Mouse (Mus musculus): ENCODE results near the gene Mertk. TPM values are rescaled to one million over a fixed set of nuclear protein-coding genes. Genes with fewer than 3 reads are reported as not detected.

Mertk gene
- total RNA-seq, 1 experiment from 2014 or later, result 0.41 TPM

DNA sequence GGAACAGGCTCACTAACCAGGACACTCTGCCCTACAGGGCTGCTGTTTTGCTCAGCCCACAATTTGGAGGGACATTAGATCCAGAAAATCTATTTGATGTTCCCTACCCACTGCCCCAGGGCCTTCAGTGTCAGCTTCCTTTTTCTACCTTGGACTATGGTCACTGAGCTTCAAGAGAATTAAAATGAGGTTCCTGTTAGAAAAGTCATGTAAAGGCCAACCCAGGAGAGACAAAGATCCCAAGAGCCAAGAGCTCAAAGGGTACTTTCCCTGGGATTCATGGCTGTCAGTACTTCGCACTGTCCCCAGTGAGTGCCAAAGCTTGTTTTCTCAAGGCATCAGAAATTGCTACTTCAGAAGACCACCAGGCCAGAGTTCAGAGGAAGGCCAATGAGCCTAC is 17.2 kb downstream of the Mertk start:
- ATAC-seq (replicated peaks; ENCODE audit: low read depth, poor library complexity, severe bottlenecking), result no peak

DNA sequence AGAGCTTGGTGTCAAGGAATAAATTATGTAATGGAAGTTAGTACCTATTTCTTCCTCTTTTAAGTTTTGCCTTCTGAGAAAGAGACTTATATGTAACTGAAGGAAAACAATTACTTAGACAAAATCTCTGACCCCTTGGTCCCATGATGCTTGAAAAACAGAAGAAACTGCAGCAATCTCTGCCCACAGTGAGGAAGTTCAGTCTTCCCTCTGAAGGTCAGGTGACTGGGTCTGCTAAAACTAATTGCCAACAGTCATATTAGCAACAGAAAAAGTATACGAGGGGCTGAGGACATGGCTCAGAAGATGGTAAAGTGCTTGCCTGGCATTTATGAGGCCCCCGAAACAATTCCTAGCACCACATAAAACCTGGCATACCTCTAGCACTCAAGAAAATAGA is 20.6 kb downstream of the Mertk start:
- no peak for ATAC-seq (replicated peaks; ENCODE audit: low read depth, poor library complexity, severe bottlenecking)

GRCm38 (mm10) chr2:128722106-128722710 is 23.5 kb downstream of the Mertk start:
- ATAC-seq (replicated peaks; ENCODE audit: low read depth, poor library complexity, severe bottlenecking), result no peak

GRCm38 (mm10) chr2:128726067-128726466 is 27.3 kb downstream of the Mertk start:
- ATAC-seq (replicated peaks; ENCODE audit: low read depth, poor library complexity, severe bottlenecking), result no peak

DNA sequence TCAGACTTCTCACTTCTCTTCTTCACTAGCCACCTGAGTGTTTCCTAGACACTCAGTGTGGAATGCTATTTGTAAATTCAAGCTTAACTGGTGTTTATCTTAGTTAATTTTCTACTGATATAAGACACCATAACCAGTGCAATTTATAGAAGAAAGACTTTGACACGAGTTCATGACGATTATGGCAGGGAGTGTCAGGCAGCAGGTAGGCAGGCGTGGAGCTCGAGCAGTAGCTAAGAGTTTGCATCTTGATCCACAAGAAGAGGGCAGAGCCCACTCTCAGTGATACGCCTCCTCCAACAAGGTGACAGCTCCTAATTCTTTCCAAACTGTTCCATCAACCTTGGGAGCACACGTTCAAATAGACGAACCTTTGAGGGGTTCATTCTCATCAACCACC is 27.9 kb downstream of the Mertk start:
- ATAC-seq (replicated peaks; ENCODE audit: low read depth, poor library complexity, severe bottlenecking), result no peak

DNA sequence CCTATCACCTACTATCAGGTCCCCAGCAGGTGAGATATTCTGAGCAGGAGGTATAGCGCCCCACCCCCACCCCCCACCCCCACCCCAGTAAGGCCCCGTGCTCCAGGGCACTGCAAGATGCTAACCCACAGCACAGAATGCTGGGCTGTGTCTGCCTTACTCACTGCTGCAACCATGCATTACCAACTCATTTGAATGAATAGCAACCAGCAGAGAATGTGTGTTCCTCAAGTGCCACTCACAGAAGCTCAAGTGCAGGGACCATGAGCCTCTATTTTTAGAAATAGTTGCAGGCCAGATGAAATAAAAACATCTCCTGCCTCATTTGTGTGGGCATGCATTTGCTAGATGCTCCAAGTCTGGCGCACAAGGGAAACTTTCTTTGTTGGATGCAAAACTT is 28.8 kb downstream of the Mertk start:
- no peak for ATAC-seq (replicated peaks; ENCODE audit: low read depth, poor library complexity, severe bottlenecking)

DNA sequence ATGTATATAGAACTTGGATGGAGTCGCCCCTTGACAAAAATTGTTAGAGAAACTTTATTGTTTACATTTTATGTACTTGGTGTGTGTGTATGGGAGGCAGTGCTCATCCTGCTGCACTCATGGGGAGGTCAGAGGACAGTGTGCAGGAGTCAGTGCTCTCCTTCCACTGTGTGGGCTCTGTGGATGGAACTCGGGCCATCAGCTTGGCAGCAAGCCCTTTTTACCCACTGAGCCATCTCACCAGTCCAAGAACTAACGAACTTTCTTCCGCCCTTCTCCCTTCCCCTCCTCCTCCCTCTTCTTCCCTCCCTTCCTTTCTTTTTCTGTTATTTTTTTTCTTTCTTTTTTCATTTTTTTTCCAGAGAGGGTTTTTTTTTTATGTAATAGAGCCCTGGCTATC is 29.3 kb downstream of the Mertk start:
- no peak for ATAC-seq (replicated peaks; ENCODE audit: low read depth, poor library complexity, severe bottlenecking)

DNA sequence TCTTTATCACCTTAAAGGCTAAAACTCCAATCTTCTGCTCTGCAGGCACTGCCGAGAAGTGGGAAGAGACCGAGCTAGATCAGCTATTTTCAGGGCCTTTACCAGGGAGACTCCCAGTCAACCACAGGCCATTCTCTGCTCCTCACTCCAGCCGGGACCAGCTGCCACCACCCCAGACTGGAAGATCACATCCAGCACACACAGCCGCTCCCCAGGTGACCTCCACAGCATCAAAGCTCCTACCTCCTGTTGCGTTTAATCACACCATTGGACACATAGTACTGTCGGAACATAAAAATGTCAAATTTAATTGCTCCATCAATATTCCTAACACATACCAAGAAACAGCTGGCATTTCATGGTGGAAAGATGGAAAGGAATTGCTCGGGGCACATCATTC is 30.4 kb downstream of the Mertk start:
- ATAC-seq (replicated peaks; ENCODE audit: low read depth, poor library complexity, severe bottlenecking), result no peak

DNA sequence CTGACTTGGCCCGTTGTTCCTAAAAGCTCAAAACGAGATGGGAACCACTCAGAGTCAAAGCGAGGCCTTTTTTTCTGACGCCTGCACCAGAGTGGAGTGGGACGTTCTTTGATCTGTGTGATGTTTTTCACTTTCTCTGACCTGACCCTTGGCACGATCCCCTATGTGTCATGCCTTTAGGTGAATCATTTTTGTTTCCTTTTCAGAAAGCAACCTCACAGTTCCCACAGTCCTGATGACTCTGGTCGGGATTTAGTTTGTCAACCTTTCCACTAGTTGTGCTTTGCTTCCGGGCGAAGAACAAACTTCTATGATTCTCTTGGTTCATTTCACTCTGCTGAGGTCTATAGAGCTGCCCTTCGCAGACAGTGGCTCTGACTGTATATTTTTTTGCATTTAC is 32.8 kb downstream of the Mertk start:
- no peak for ATAC-seq (replicated peaks; ENCODE audit: low read depth, poor library complexity, severe bottlenecking)

GRCm38 (mm10) chr2:128731951-128732350 is 33.2 kb downstream of the Mertk start:
- no peak for ATAC-seq (replicated peaks; ENCODE audit: low read depth, poor library complexity, severe bottlenecking)

GRCm38 (mm10) chr2:128735089-128735488 is 36.3 kb downstream of the Mertk start:
- ATAC-seq (replicated peaks; ENCODE audit: low read depth, poor library complexity, severe bottlenecking), result no peak

- ATAC-seq (replicated peaks; ENCODE audit: low read depth, poor library complexity, severe bottlenecking), result no peak
Measured at GRCm38 (mm10) chr2:128737051-128737450, 38.3 kb downstream of the Mertk start.

- ATAC-seq (replicated peaks; ENCODE audit: low read depth, poor library complexity, severe bottlenecking), result no peak
Measured at GRCm38 (mm10) chr2:128737796-128738195, 39.0 kb downstream of the Mertk start.

GRCm38 (mm10) chr2:128738725-128739258 is 40.0 kb downstream of the Mertk start:
- ATAC-seq (replicated peaks; ENCODE audit: low read depth, poor library complexity, severe bottlenecking), result no peak

- ATAC-seq (replicated peaks; ENCODE audit: low read depth, poor library complexity, severe bottlenecking), result no peak
Measured at GRCm38 (mm10) chr2:128745879-128746620, 47.3 kb downstream of the Mertk start.

GRCm38 (mm10) chr2:128746621-128747151 is 47.9 kb downstream of the Mertk start:
- no peak for ATAC-seq (replicated peaks; ENCODE audit: low read depth, poor library complexity, severe bottlenecking)

DNA sequence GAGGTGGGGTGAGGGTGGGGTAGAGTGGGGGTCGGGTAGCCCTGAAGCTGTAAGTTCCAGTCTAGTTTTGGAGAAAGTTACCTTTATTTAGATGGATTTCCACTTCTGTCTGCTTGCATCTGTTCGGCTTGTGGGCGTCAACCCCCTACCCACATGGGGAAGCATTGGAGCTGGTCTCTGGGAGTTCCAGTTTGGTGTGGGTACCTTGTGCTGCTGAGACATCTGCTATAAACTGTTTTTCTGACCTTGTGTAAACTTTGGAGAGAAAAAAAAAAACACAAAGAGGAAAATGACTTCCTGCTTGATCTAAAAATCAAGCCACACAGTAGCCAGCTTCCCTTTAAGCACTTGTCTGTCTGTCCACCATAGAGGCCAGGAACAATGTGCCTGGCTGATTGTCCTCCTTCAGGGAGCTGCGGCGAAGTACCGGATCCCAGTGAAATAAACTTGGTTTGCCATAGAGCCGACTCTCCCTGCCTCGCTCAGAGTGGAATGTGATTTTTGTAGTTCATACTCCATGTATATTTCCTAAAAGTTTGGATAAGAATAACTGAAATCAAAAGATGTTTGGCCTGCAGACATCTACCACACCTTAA is 48.8 kb downstream of the Mertk start:
- ATAC-seq (replicated peaks; ENCODE audit: low read depth, poor library complexity, severe bottlenecking), result 0 out of 2 replicates have a peak, but pooled peaks have one; percentile 36

GRCm38 (mm10) chr2:128748171-128748570 is 49.4 kb downstream of the Mertk start:
- no peak for ATAC-seq (replicated peaks; ENCODE audit: low read depth, poor library complexity, severe bottlenecking)

DNA sequence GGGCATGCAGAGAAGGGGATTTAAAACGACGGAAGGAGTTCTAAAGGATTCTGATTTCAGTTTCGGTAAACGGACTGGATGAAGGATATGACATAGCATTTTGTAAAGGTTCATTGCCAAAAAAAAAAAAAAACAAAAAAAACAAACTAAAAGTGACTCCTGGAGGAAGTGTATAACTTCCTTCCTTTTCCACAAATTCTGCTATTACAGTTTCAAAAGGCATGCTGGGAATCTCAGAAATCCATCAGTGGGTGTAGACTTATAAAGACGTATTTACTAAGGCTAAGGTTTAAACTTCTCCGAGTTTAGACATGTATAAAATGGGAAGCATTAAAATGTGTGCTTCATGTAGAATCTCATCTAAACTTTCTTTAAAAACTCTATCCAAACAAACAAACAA is 52.3 kb downstream of the Mertk start:
- no peak for ATAC-seq (replicated peaks; ENCODE audit: low read depth, poor library complexity, severe bottlenecking)

- no peak for ATAC-seq (replicated peaks; ENCODE audit: low read depth, poor library complexity, severe bottlenecking)
Measured at GRCm38 (mm10) chr2:128753295-128753873, 54.6 kb downstream of the Mertk start.
